Mouse (Mus musculus) MEL (cell line): ENCODE results near the gene Sh3rf3.

Experiments
- EP300 ChIP-seq, 2 experiments: IDR thresholded peaks; 2 replicates each; pipeline ENCODE4 v1.6.1; 2011; ENCODE audit warnings: improper control_type of control experiment in 2 of 2, low read length in 2 of 2, low read depth in 1 of 2, mild to moderate bottlenecking in 1 of 2
- GATA1 ChIP-seq: IDR thresholded peaks from 2 replicates; pipeline ENCODE4 v1.6.1; 2011; ENCODE audit warnings: low read depth, low read length, improper control_type of control experiment
- JUND ChIP-seq: IDR thresholded peaks from 2 replicates; pipeline ENCODE4 v1.6.1; 2011; ENCODE audit warnings: low read depth, mild to moderate bottlenecking, improper control_type of control experiment, low read length
- KAT2A ChIP-seq: conservative IDR thresholded peaks from 2 replicates; pipeline ENCODE4 v1.6.1; 2012; ENCODE audit warnings: low read depth, low read length, improper control_type of control experiment, inconsistent platforms
- MXI1 ChIP-seq: IDR thresholded peaks from 2 replicates; pipeline ENCODE4 v1.6.1; 2011; ENCODE audit warnings: mild to moderate bottlenecking, low read depth, low read length, improper control_type of control experiment
- MYC ChIP-seq: IDR thresholded peaks from 2 replicates; pipeline ENCODE4 v1.6.1; 2011; ENCODE audit warnings: low read depth, mild to moderate bottlenecking, low read length, improper control_type of control experiment, moderate library complexity
- POLR2A ChIP-seq, 2 experiments: IDR thresholded peaks; 2 replicates each; pipeline ENCODE4 v1.6.1; 2011 to 2012; ENCODE audit warnings: low read length in 2 of 2, mild to moderate bottlenecking in 2 of 2, control low read depth in 1 of 2, improper control_type of control experiment in 1 of 2, low read depth in 1 of 2, moderate library complexity in 1 of 2; ENCODE audit not compliant: control insufficient read depth in 1 of 2, insufficient read depth in 1 of 2, poor library complexity in 1 of 2
- SMC3 ChIP-seq: IDR thresholded peaks from 2 replicates; pipeline ENCODE4 v1.6.1; 2011; ENCODE audit warnings: low read depth, low read length, improper control_type of control experiment
- TAL1 ChIP-seq: IDR thresholded peaks from 2 replicates; pipeline ENCODE4 v1.6.1; 2012; ENCODE audit warnings: mild to moderate bottlenecking, inconsistent platforms, low read length, moderate library complexity, mixed read lengths
- ZC3H11A ChIP-seq: IDR thresholded peaks from 2 replicates; pipeline ENCODE4 v1.6.1; 2012; ENCODE audit warnings: low read depth, mild to moderate bottlenecking, inconsistent platforms, low read length, improper control_type of control experiment
- ZNF384 ChIP-seq: IDR thresholded peaks from 2 replicates; pipeline ENCODE4 v1.6.1; 2012; ENCODE audit warnings: low read depth, mild to moderate bottlenecking, inconsistent platforms, low read length, improper control_type of control experiment

- TF ChIP-seq JUND (no peak), MXI1 (no peak), ZC3H11A (no peak), POLR2A (IDR thresholded peaks at IDR 0.05; ENCODE audit: control insufficient read depth in 1 of 2, insufficient read depth in 1 of 2, low read depth in 1 of 2, low read length in 2 of 2, poor library complexity in 1 of 2) (no peak), SMC3 (no peak), EP300 (IDR thresholded peaks at IDR 0.05; ENCODE audit: low read depth in 1 of 2, low read length in 2 of 2) (no peak), MYC (no peak), GATA1 (no peak), KAT2A (no peak), TAL1 (no peak), ZNF384 (no peak)
Observed at GRCm38 (mm10) chr10:58935606-58936005, 122.4 kb downstream of the Sh3rf3 start.
